Mouse (Mus musculus) MEL-GATA-1-ER (cell line): Measurements from ENCODE around the gene Baz1b.
"Not testable (repeated sequence)": the region's sequence is repeated elsewhere in the genome, so short reads cannot be mapped to it uniquely, and the experiment has no call there.

ENCODE experiments used
- DNase-seq: peaks from one replicate; pipeline ENCODE4 v3.0.0-alpha.2; 2012; ENCODE audit warnings: low read depth; ENCODE audit errors: extremely low read depth

The Baz1b gene

GRCm38 (mm10) chr5:135178996-135179395, 8.1 kb upstream of the Baz1b start:
- no peak for DNase-seq

- DNase-seq: no peak
These were observed 7.4 kb upstream of the Baz1b start for GRCm38 (mm10) chr5:135179616-135180015.

- DNase-seq: no peak
These were observed 6.3 kb upstream of the Baz1b start for GRCm38 (mm10) chr5:135180796-135181195.

GRCm38 (mm10) chr5:135181776-135182175, 5.3 kb upstream of the Baz1b start:
- DNase-seq: no peak

- no peak for DNase-seq
These were observed 3.8 kb upstream of the Baz1b start for GRCm38 (mm10) chr5:135183131-135183861.

GRCm38 (mm10) chr5:135185016-135185415, 2.0 kb upstream of the Baz1b start:
- DNase-seq: no peak

- no peak for DNase-seq
These were observed 1.5 kb upstream of the Baz1b start for GRCm38 (mm10) chr5:135185596-135185995.

- DNase-seq: no peak
These were observed 838 bp upstream of the Baz1b start for GRCm38 (mm10) chr5:135186231-135186620.

GRCm38 (mm10) chr5:135187349-135188213, 517 bp downstream of the Baz1b start:
- no peak for DNase-seq

GRCm38 (mm10) chr5:135188214-135188554, 1.1 kb downstream of the Baz1b start:
- DNase-seq: no peak

GRCm38 (mm10) chr5:135189281-135190022, 2.4 kb downstream of the Baz1b start:
- no peak for DNase-seq

GRCm38 (mm10) chr5:135191620-135192019, 4.6 kb downstream of the Baz1b start:
- DNase-seq: peak; percentile 45

- no peak for DNase-seq
These were observed 5.4 kb downstream of the Baz1b start for GRCm38 (mm10) chr5:135192431-135192830.

- peak; percentile 49 for DNase-seq
These were observed 9.3 kb downstream of the Baz1b start for GRCm38 (mm10) chr5:135196367-135196766.

GRCm38 (mm10) chr5:135202763-135203162, 15.7 kb downstream of the Baz1b start:
- DNase-seq: no peak

- no peak for DNase-seq
These were observed 21.1 kb downstream of the Baz1b start for GRCm38 (mm10) chr5:135208197-135208596.

- no peak for DNase-seq
These were observed 29.8 kb downstream of the Baz1b start for GRCm38 (mm10) chr5:135216871-135217270.

GRCm38 (mm10) chr5:135220941-135221340, 33.9 kb downstream of the Baz1b start:
- no peak for DNase-seq

GRCm38 (mm10) chr5:135222066-135222465, 35.0 kb downstream of the Baz1b start:
- DNase-seq: no peak

- DNase-seq: no peak
These were observed 37.1 kb downstream of the Baz1b start for GRCm38 (mm10) chr5:135224169-135224568.

GRCm38 (mm10) chr5:135225879-135226278, 38.8 kb downstream of the Baz1b start:
- DNase-seq: not testable (repeated sequence)

GRCm38 (mm10) chr5:135230186-135230585, 43.1 kb downstream of the Baz1b start:
- DNase-seq: no peak
